Mouse (Mus musculus) left cerebral cortex, adult 18-20 months (tissue): ENCODE measurements around the gene Lgr5. TPM values are rescaled to one million over a fixed set of nuclear protein-coding genes. Genes with fewer than 3 reads are reported as not detected.

Experiments used
- DNase-seq, 2 experiments: peaks; one replicate each; pipeline ENCODE4 v3.0.0; 2021 to 2022; ENCODE audit warnings: low spot score in 2 of 2, mixed read lengths in 1 of 2
- total RNA-seq, 2 experiments: library from RNA; stranded (reverse); gene quantifications; 2 replicates each; pipeline ENCODE4 v1.2.3; 2021

The Lgr5 gene
- total RNA-seq, 2 experiments from 2014 or later = 4.4 to 4.9 TPM

- peak in 1 of 2 experiments; percentile 18 for DNase-seq
These were observed 72.1 kb downstream of the Lgr5 start for GRCm38 (mm10) chr10:115515503-115515902.

- DNase-seq = no peak
These were observed 76.6 kb downstream of the Lgr5 start for GRCm38 (mm10) chr10:115510959-115511358.

- no peak for DNase-seq
These were observed 81.8 kb downstream of the Lgr5 start for GRCm38 (mm10) chr10:115505631-115506239.

GRCm38 (mm10) chr10:115505155-115505554, 82.4 kb downstream of the Lgr5 start:
- no peak for DNase-seq

- DNase-seq = no peak
These were observed 93.8 kb downstream of the Lgr5 start for GRCm38 (mm10) chr10:115493778-115494141.

- DNase-seq = no peak
These were observed 94.4 kb downstream of the Lgr5 start for GRCm38 (mm10) chr10:115492956-115493777.

- no peak for DNase-seq
These were observed 95.6 kb downstream of the Lgr5 start for GRCm38 (mm10) chr10:115491803-115492510.

- DNase-seq = no peak
These were observed 102.0 kb downstream of the Lgr5 start for GRCm38 (mm10) chr10:115485602-115486001.

GRCm38 (mm10) chr10:115484660-115485059, 102.9 kb downstream of the Lgr5 start:
- no peak for DNase-seq

- no peak for DNase-seq
These were observed 109.0 kb downstream of the Lgr5 start for GRCm38 (mm10) chr10:115478441-115479141.

GRCm38 (mm10) chr10:115476506-115476905, 111.1 kb downstream of the Lgr5 start:
- no peak for DNase-seq

GRCm38 (mm10) chr10:115475000-115475550, 112.5 kb downstream of the Lgr5 start:
- no peak for DNase-seq

- DNase-seq = no peak
These were observed 114.2 kb downstream of the Lgr5 start for GRCm38 (mm10) chr10:115473213-115473961.

- DNase-seq = peak in 1 of 2 experiments; percentile 8
These were observed 116.8 kb downstream of the Lgr5 start for GRCm38 (mm10) chr10:115470621-115471334.

- DNase-seq = no peak
These were observed 118.5 kb downstream of the Lgr5 start for GRCm38 (mm10) chr10:115469040-115469439.

- DNase-seq = no peak
These were observed 118.9 kb downstream of the Lgr5 start for GRCm38 (mm10) chr10:115468632-115469031.

- no peak for DNase-seq
These were observed 119.6 kb downstream of the Lgr5 start for GRCm38 (mm10) chr10:115467985-115468384.

GRCm38 (mm10) chr10:115465778-115466177, 121.8 kb downstream of the Lgr5 start:
- DNase-seq = no peak

GRCm38 (mm10) chr10:115465072-115465471, 122.5 kb downstream of the Lgr5 start:
- DNase-seq = no peak

- no peak for DNase-seq
These were observed 124.9 kb downstream of the Lgr5 start for GRCm38 (mm10) chr10:115462646-115463045.
